Mouse (Mus musculus) frontal cortex, postnatal 14 days (tissue): ENCODE measurements around the gene 1700016C15Rik.

Experiments used
- DNase-seq, 2 experiments: peaks; one replicate each; pipeline ENCODE4 v3.0.0; 2022; ENCODE audit warnings: low spot score in 2 of 2

Gene 1700016C15Rik

GRCm38 (mm10) chr1:177729043-177730024, at the start of gene 1700016C15Rik:
Gene 1700016C15Rik, plus strand, starts transcription at chr1:177729814.
- DNase-seq: no peak

GRCm38 (mm10) chr1:177681239-177681638, 48.4 kb upstream of the 1700016C15Rik start:
- no peak for DNase-seq

- DNase-seq: no peak
Measured at GRCm38 (mm10) chr1:177683931-177684836, 45.4 kb upstream of the 1700016C15Rik start.

- DNase-seq: no peak
Measured at GRCm38 (mm10) chr1:177684901-177685300, 44.7 kb upstream of the 1700016C15Rik start.

GRCm38 (mm10) chr1:177686137-177686536, 43.5 kb upstream of the 1700016C15Rik start:
- no peak for DNase-seq

- DNase-seq: no peak
Measured at GRCm38 (mm10) chr1:177686982-177687381, 42.6 kb upstream of the 1700016C15Rik start.

- no peak for DNase-seq
Measured at GRCm38 (mm10) chr1:177692491-177692890, 37.1 kb upstream of the 1700016C15Rik start.

- no peak for DNase-seq
Measured at GRCm38 (mm10) chr1:177693486-177694252, 35.9 kb upstream of the 1700016C15Rik start.

GRCm38 (mm10) chr1:177700560-177700959, 29.1 kb upstream of the 1700016C15Rik start:
- no peak for DNase-seq

- DNase-seq: peak; percentile 76 to 85
Measured at GRCm38 (mm10) chr1:177702481-177703146, 27.0 kb upstream of the 1700016C15Rik start.

GRCm38 (mm10) chr1:177703147-177703807, 26.3 kb upstream of the 1700016C15Rik start:
- no peak for DNase-seq

- DNase-seq: no peak
Measured at GRCm38 (mm10) chr1:177705204-177705603, 24.4 kb upstream of the 1700016C15Rik start.

GRCm38 (mm10) chr1:177707571-177707970, 22.0 kb upstream of the 1700016C15Rik start:
- DNase-seq: no peak

GRCm38 (mm10) chr1:177708583-177709055, 21.0 kb upstream of the 1700016C15Rik start:
- DNase-seq: no peak

- DNase-seq: no peak
Measured at GRCm38 (mm10) chr1:177711000-177711399, 18.6 kb upstream of the 1700016C15Rik start.

- DNase-seq: no peak
Measured at GRCm38 (mm10) chr1:177711418-177711817, 18.2 kb upstream of the 1700016C15Rik start.

GRCm38 (mm10) chr1:177713635-177714396, 15.8 kb upstream of the 1700016C15Rik start:
- DNase-seq: no peak

GRCm38 (mm10) chr1:177714397-177715012, 15.1 kb upstream of the 1700016C15Rik start:
- no peak for DNase-seq

GRCm38 (mm10) chr1:177716448-177716847, 13.2 kb upstream of the 1700016C15Rik start:
- no peak for DNase-seq
